Mouse (Mus musculus) spleen, adult 2 months (tissue): ENCODE measurements around the gene Gm11127. TPM values are rescaled to one million over a fixed set of nuclear protein-coding genes. Genes with fewer than 3 reads are reported as not detected.

Experiments
- DNase-seq, 2 experiments: peaks; one replicate each; pipeline versions ENCODE4 v3.0.0 to v3.0.0-alpha.2; 2012 to 2021; ENCODE audit warnings: low spot score in 2 of 2, low read depth in 1 of 2
- H3K27ac ChIP-seq: fragments of 200-500 bp; 2 replicates; pipeline ENCODE4 v1.5.1; 2012; ENCODE audit warnings: low read length, inconsistent platforms; ENCODE audit not compliant: insufficient read depth
- H3K27me3 ChIP-seq: fragments of 200-500 bp; 2 replicates; pipeline ENCODE4 v1.6.1; 2012; ENCODE audit warnings: mild to moderate bottlenecking, moderate library complexity, low read length, inconsistent platforms; ENCODE audit not compliant: control insufficient read depth, insufficient read depth
- H3K36me3 ChIP-seq: fragments of 200-500 bp; 2 replicates; pipeline ENCODE4 v1.6.1; 2012; ENCODE audit warnings: mild to moderate bottlenecking, low read length, inconsistent platforms; ENCODE audit not compliant: control insufficient read depth, insufficient read depth
- H3K4me1 ChIP-seq: fragments of 200-500 bp; 2 replicates; pipeline ENCODE4 v1.6.1; 2011; ENCODE audit warnings: inconsistent platforms; ENCODE audit not compliant: control insufficient read depth, insufficient read depth, insufficient read length
- H3K4me3 ChIP-seq: fragments of 200-500 bp; 2 replicates; pipeline ENCODE4 v1.5.1; 2011; ENCODE audit warnings: mild to moderate bottlenecking, inconsistent platforms; ENCODE audit not compliant: insufficient read depth, insufficient read length; ENCODE audit errors: extremely low read depth
- CTCF ChIP-seq: fragments of 200-500 bp; IDR thresholded peaks from 2 replicates; pipeline ENCODE4 v1.5.1; 2011; ENCODE audit warnings: mild to moderate bottlenecking, inconsistent platforms; ENCODE audit not compliant: insufficient read depth, insufficient read length, insufficient replicate concordance; ENCODE audit errors: extremely low read depth
- POLR2A ChIP-seq: fragments of 200-500 bp; IDR thresholded peaks from 2 replicates; pipeline ENCODE4 v1.6.1; 2011; ENCODE audit warnings: low read depth, low read length, inconsistent platforms
- WGBS: fragments of 180-500 bp; shearing (Covaris S2); methylation state at CpG from one replicate; pipeline ENCODE4 v1.1.7; 2018; 5-methylcytosine and 5-hydroxymethylcytosine counted together
- polyA plus RNA-seq: library from polyadenylated mRNA; depleted of rRNA; stranded (reverse); fragments of >200 nt; gene quantifications from 2 replicates; pipeline ENCODE4 v1.2.3, GENCODE M21; 2012

The Gm11127 gene
- polyA plus RNA-seq, 1 experiment = 0.19 TPM

- H3K4me1 ChIP-seq = peaks cover 16% of the 10 kb centered on the region
- TF ChIP-seq POLR2A (no peak), CTCF (no peak)
- H3K4me3 ChIP-seq = no peak overlapping the region
- no peak overlapping the region for H3K27ac ChIP-seq
- WGBS = 90% methylated on average over 7 of the region's 7 CpGs
- no peaks in the 10 kb centered on the region for H3K27me3 ChIP-seq
- peaks cover 10% of the 10 kb centered on the region for H3K36me3 ChIP-seq
- no peak for DNase-seq
Observed at GRCm38 (mm10) chr17:36028879-36029619, 29.1 kb downstream of the Gm11127 start.

GRCm38 (mm10) chr17:36027663-36028062, 30.5 kb downstream of the Gm11127 start:
- no peaks in the 10 kb centered on the region for H3K27me3 ChIP-seq
- H3K4me1 ChIP-seq = peaks cover 27% of the 10 kb centered on the region
- TF ChIP-seq POLR2A = no peak
- no peak for TF ChIP-seq CTCF
- H3K27ac ChIP-seq = no peak overlapping the region
- peaks cover 10% of the 10 kb centered on the region for H3K36me3 ChIP-seq
- 90% methylated on average over 4 of the region's 4 CpGs for WGBS
- no peak overlapping the region for H3K4me3 ChIP-seq
- DNase-seq = no peak

GRCm38 (mm10) chr17:36025901-36026300, 32.3 kb downstream of the Gm11127 start:
- 77% methylated on average over 4 of the region's 4 CpGs for WGBS
- TF ChIP-seq CTCF = no peak
- no peak for TF ChIP-seq POLR2A
- Histone ChIP-seq H3K27me3 (no peaks in the 10 kb centered on the region), H3K4me3 (no peak overlapping the region), H3K4me1 (peaks cover 34% of the 10 kb centered on the region), H3K27ac (no peak overlapping the region), H3K36me3 (peaks cover 7% of the 10 kb centered on the region)
- DNase-seq = no peak

- Histone ChIP-seq H3K4me3 (no peak overlapping the region), H3K27ac (no peak overlapping the region)
Observed at GRCm38 (mm10) chr17:36025197-36025596, 33.0 kb downstream of the Gm11127 start.

GRCm38 (mm10) chr17:36023710-36024654, 34.2 kb downstream of the Gm11127 start:
- Histone ChIP-seq H3K27ac (peak overlapping the region; percentile 90), H3K27me3 (no peaks in the 10 kb centered on the region), H3K36me3 (no peaks in the 10 kb centered on the region), H3K4me1 (peaks cover 29% of the 10 kb centered on the region), H3K4me3 (no peak overlapping the region)
- WGBS = 61% methylated on average over 9 of the region's 9 CpGs
- TF ChIP-seq CTCF (no peak), POLR2A (no peak; the same call in 1 of the 2 replicates)
- peak in 1 of 2 experiments; percentile 53 for DNase-seq

More at GRCm38 (mm10) chr17:36025197-36025596, 33.0 kb downstream of the Gm11127 start:
- Histone ChIP-seq H3K4me1 (peaks cover 30% of the 10 kb centered on the region), H3K27me3 (no peaks in the 10 kb centered on the region), H3K36me3 (peaks cover 5% of the 10 kb centered on the region)
- DNase-seq = no peak
- TF ChIP-seq CTCF (no peak), POLR2A (no peak)
- 88% methylated on average over 5 of the region's 5 CpGs for WGBS

GRCm38 (mm10) chr17:36022922-36023321, 35.2 kb downstream of the Gm11127 start:
- peak overlapping the region; percentile 90 for H3K27ac ChIP-seq

More at GRCm38 (mm10) chr17:36022922-36023321, 35.2 kb downstream of the Gm11127 start:
- no peak for DNase-seq
- TF ChIP-seq CTCF (no peak), POLR2A (no peak)
- no peak overlapping the region for H3K4me3 ChIP-seq
- peaks cover 33% of the 10 kb centered on the region for H3K4me1 ChIP-seq
- 86% methylated on average over 6 of the region's 6 CpGs for WGBS
- H3K36me3 ChIP-seq = no peaks in the 10 kb centered on the region
- H3K27me3 ChIP-seq = no peaks in the 10 kb centered on the region
